Mouse (Mus musculus) left cerebral cortex, adult 18-20 months (tissue): Measurements from ENCODE around the gene Slc25a39. TPM values are rescaled to one million over a fixed set of nuclear protein-coding genes. Genes with fewer than 3 reads are reported as not detected.

ENCODE experiments used
- DNase-seq, 2 experiments: peaks; one replicate each; pipeline ENCODE4 v3.0.0; 2021 to 2022; ENCODE audit warnings: low spot score in 2 of 2, mixed read lengths in 1 of 2
- total RNA-seq, 2 experiments: library from RNA; stranded (reverse); gene quantifications; 2 replicates each; pipeline ENCODE4 v1.2.3; 2021

Gene Slc25a39
- total RNA-seq, 2 experiments from 2014 or later, result 60.6 to 73.2 TPM

DNA sequence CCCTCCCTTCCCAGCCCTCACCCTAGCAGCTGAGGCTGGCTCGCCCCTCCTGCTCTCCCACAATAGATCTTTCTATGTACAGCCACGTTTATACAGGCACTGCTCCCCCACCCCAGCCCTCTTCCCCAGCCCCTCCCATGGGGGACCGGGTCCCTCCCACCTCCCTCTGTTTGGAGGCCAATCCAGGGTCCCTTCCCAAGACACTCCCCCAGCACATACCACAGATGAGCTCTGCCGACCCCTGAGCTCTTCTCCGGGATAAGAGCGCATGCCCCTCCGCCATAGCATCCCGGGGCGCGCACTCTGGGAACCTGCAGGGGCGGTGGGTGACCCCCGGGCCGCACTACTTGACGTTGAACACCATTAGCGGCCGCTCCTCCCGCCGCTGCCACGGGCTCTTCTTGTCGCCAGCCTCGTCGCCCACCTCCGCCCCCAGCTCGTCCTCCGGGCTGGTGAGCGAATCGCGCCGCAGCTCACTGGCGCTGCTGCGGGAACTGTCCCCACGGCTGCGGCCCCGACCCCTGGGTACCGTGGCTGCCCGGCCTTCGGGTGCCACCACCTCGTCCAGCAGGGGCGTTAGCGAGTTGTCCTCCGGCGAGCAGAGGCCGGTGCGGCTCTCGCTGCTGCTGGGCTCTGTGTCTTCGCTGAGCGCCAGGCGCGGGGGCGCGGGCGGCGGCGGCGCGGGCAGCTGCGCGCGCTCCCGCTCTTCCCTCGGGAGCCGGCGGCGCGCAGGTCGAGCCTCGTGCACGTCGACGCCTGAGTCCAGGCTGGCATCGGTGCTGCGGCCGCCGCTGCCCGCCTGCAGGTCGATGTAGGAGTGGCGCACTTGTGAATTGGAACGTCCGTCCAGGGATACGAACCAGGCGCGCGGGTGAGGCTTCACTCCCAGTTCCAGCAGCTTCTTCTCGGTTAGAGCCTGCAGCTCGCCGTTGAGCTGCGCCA, 29.6 kb upstream of the Slc25a39 start:
- DNase-seq, result peak; percentile 66 to 80

DNA sequence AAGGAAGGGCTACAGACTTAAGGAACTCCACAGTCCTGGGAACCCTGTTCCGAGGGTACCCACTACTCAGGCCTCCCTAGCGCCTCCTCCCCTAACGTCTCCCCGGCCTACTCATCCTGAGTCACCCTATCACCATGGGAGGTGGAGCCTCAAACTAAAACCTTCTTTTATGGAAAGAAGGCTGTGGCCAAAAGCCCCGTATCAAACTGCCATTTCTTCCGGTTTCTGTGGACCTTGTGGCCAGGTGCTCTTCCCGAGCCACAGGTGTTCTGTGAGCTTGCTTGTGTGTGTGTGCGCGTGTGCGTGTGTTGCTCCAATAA, 28.7 kb upstream of the Slc25a39 start:
- no peak for DNase-seq

- DNase-seq, result no peak
Measured at GRCm38 (mm10) chr11:102435754-102436470, 28.2 kb upstream of the Slc25a39 start.

DNA sequence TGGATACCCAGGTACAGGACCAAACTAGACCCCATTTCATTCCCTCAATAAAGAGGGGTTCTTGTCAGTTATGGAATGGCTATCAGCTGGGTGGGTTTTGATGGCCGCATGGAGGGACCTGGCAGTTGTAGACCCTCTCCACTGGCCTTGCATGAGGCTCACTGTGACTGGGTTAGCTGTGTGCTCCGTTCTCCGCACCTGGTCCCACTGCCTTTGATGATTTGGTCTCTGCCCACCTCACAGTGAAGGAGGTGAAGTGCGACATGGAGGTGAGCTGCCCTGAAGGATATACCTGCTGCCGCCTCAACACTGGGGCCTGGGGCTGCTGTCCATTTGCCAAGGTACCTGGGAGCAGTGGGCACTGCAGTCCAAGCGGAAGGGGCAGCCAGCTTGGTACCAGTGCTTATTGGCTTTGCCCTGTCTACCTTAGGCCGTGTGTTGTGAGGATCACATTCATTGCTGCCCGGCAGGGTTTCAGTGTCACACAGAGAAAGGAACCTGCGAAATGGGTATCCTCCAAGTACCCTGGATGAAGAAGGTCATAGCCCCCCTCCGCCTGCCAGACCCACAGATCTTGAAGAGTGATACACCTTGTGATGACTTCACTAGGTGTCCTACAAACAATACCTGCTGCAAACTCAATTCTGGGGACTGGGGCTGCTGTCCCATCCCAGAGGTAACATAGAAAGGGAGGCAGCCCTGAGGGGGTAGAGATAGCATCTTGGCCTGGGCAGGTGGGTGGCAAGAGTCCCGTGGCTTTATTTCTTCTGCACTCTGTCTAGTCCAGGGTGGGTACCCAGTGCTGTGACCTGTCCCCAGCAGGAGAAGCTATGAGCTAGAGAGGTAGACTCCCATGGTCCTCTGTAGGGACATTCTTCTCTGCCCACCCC, 27.3 kb upstream of the Slc25a39 start:
- DNase-seq, result no peak

- DNase-seq, result peak; percentile 89 to 95
Measured at GRCm38 (mm10) chr11:102434406-102434805, 26.7 kb upstream of the Slc25a39 start.

GRCm38 (mm10) chr11:102433866-102434265, 26.1 kb upstream of the Slc25a39 start:
- DNase-seq, result no peak

DNA sequence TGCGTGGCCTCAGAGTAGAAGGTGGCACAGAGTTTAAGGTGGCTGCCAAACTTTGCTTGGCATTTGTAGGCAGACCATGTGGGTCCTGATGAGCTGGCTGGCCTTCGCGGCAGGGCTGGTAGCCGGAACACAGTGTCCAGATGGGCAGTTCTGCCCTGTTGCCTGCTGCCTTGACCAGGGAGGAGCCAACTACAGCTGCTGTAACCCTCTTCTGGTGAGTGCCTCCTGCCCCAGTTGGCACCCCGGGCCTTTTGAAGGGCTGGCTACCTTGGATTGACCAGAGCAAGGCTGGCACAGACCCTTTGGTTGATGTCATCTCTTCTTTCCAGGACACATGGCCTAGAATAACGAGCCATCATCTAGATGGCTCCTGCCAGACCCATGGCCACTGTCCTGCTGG, 25.1 kb upstream of the Slc25a39 start:
- DNase-seq, result no peak

DNA sequence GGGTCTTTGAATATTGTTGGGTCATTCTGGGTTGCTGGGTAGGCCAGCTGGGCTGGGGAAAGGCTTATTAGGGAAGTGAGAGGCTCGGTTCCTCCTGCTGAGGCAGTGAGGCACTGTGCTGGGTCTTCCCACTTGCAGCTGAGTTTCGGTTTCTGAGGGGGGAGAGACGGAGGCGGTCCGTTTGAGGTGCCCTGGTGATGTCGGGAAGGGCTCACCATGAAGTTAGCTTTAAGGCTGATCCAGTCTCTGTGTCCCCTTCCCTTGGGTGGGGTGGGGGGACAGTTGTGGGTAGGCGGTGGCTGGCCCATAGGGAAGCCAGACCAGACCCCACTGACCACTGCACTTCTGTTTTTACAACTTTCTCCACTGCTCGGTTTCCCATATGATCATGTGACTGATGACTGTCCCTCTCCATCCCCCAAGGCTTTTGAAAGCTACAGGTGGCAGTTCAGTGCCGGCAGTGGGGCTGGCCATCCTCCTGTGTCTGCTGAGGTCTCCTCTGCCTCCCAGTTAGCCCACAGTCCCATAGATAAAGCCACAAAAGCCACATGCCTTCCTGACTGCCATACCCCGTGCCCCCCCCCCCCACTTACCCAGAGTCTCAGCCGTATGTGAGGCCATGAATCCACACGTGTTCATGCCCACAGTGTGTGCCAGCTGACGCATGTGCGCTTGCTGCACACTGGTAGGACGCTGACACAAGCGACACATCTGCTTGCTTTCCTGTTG, 24.5 kb upstream of the Slc25a39 start:
- DNase-seq, result no peak

GRCm38 (mm10) chr11:102431728-102432114, 24.0 kb upstream of the Slc25a39 start:
- DNase-seq, result no peak

DNA sequence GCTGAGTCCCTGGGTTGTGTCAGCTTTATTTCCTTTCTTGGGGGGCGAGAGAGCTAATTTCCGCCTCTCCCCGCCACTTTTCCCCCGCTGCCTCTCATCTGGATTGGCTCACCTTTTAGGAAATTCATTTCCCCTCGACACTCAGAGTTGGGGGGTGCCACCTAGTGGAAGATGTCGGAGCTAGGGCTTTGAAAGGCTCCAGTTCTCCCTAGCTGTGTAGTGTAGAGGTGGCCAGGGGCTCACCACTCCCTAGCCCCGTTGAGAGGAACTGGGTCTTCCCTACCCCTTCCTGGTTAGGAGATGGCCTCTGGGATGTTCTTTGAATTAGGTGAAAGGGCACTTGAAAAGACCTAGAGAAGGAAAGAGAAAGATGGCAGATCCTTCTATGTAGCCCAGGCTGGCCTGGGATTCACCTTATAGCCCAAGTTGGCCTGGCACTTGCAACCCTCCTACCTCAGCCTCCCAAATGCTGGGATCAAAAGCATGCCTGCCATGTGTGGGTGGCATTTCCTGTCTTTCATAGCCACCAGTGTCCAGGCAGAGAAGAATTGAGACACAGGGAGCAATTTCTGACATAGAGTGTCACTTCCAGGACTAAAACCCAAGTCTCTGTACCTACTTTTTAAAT, 23.4 kb upstream of the Slc25a39 start:
- peak; percentile 78 to 84 for DNase-seq

GRCm38 (mm10) chr11:102430121-102431017, 22.6 kb upstream of the Slc25a39 start, which contains the start of gene Grn:
TSS of gene Grn (plus strand) at chr11:102430315.
- peak; percentile 85 to 91 for DNase-seq

- DNase-seq, result no peak
Measured at GRCm38 (mm10) chr11:102429551-102429950, 21.8 kb upstream of the Slc25a39 start.

DNA sequence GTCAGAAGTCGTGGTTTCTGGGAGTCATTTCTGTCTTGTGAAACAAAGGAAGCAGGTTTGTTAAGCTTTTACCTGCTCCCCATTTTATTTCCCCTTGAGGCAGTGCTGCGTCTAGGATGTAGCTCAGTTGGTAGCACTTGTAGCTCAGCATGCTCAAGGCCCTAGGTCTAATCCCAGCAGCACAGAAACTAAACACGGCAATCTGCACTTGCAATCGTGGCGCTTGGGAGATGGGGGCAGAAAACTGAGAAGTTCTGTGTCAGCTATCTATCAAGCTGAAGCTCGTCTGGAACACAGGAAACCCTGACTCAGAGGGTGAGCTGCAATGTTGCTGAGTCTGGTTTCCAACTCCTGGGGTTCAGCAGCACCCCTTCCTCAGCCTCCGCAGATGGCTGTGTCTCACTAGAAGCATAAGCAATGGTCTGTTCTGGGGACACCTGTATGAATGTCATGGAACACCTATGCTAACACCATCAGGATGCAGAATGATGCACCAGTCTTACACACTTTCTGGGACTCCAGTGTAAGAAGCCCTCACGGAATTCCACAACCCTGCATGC, 21.3 kb upstream of the Slc25a39 start:
- DNase-seq, result no peak

- DNase-seq, result no peak
Measured at GRCm38 (mm10) chr11:102425555-102426316, 18.0 kb upstream of the Slc25a39 start.

DNA sequence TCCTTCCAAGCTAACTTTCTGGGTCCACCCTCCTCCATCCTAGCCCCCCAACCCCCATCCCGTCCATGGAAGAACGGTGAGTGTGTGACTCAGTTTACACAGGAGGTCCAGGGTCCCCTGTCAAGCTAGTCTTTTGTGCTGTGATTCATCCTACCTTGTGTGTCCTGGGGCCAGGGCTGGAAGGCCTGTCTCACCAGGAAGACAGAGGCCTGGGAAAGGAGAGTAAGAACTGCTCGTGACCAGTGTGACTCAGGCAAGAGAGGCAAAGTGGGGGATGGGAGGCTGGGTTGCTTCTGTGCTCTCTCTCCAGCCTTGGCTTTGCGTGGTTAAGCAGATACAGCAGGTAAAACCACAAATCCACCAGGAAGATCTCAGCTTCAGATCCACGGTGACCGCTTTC, 16.9 kb upstream of the Slc25a39 start:
- DNase-seq, result no peak

- DNase-seq, result no peak
Measured at GRCm38 (mm10) chr11:102421559-102421958, 13.8 kb upstream of the Slc25a39 start.

- no peak for DNase-seq
Measured at GRCm38 (mm10) chr11:102418887-102419286, 11.1 kb upstream of the Slc25a39 start.

- DNase-seq, result no peak
Measured at GRCm38 (mm10) chr11:102417160-102417559, 9.4 kb upstream of the Slc25a39 start.
